Mouse (Mus musculus) erythroblast, embryonic 14.5 days (primary cell): Measurements from ENCODE around the gene Axdnd1. TPM values are rescaled to one million over a fixed set of nuclear protein-coding genes. Genes with fewer than 3 reads are reported as not detected.
"Not testable (repeated sequence)": the region's sequence is repeated elsewhere in the genome, so short reads cannot be mapped to it uniquely, and the experiment has no call there.

Source experiments
- H3K27me3 ChIP-seq: 2 replicates; pipeline ENCODE4 v1.6.1; 2012; ENCODE audit warnings: inconsistent platforms; ENCODE audit not compliant: control insufficient read depth
- H3K36me3 ChIP-seq: 2 replicates; pipeline ENCODE4 v1.6.1; 2012; ENCODE audit warnings: mild to moderate bottlenecking, inconsistent platforms; ENCODE audit not compliant: control insufficient read depth
- H3K4me1 ChIP-seq: 2 replicates; pipeline ENCODE4 v1.6.1; 2012; ENCODE audit warnings: inconsistent platforms; ENCODE audit not compliant: control insufficient read depth
- H3K4me3 ChIP-seq: replicated peaks from 2 replicates; pipeline ENCODE3; 2012; ENCODE audit warnings: moderate library complexity, mild to moderate bottlenecking, inconsistent platforms
- H3K9me3 ChIP-seq: 2 replicates; pipeline ENCODE4 v1.6.1; 2012; ENCODE audit warnings: low read length, inconsistent platforms, mixed read lengths; ENCODE audit not compliant: control insufficient read depth
- GATA1 ChIP-seq: IDR thresholded peaks from 2 replicates; pipeline ENCODE4 v1.6.1; 2012; ENCODE audit warnings: low read length, inconsistent platforms, mixed read lengths
- TAL1 ChIP-seq: IDR thresholded peaks from 3 replicates; pipeline ENCODE4 v1.6.1; 2012; ENCODE audit warnings: low read length, inconsistent platforms, mixed read lengths
- polyA plus RNA-seq: library from polyadenylated mRNA; stranded (reverse); fragments of >175 nt; gene quantifications from 2 replicates; pipeline ENCODE4 v1.2.3, GENCODE M21; 2012

Axdnd1 gene
- polyA plus RNA-seq, 1 experiment, result not detected

DNA sequence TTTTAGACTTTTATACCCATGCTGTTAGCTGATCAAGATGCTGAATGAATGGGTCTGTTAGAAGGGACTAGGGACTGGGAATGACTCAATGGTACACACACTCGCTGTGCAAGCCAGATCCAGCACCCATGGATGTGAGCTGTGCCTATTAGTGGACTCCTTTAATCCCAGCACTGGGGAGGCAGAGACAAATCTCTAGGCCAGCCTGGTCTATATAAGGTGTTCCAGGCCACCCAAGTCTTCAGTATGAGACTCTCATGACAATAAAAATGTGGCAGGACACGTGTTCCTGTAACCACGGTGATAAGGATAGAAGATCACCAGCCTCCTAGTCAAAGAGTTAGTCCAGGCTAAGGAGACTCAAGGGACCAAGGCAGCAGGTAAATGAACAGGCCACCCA is 3.1 kb upstream of the Axdnd1 start:
- Histone ChIP-seq H3K36me3 (no peaks in the 10 kb centered on the region), H3K27me3 (no peaks in the 10 kb centered on the region), H3K9me3 (no peaks in the 10 kb centered on the region), H3K4me1 (peaks cover 20% of the 10 kb centered on the region), H3K4me3 (no peak overlapping the region)
- TF ChIP-seq GATA1 (no peak), TAL1 (no peak)

DNA sequence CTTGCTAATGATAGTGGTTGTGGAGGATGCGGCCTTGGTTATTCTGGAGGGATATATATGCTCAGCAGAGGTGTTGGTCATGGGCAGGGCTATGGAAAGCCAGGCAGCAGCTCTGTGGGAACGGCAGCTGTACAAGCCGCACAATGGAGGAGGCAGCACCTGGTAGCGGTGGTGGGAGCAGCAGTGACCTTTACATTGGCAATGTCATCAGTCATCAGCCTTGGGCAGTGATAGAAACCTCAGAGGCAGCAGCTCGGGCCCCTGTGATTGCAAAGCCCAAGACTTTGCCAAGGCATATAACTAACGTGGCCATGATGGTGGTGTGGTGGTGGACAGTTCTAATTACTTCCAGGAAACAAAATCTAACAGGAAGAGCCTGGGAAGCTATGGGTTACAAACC is 2.5 kb upstream of the Axdnd1 start:
- Histone ChIP-seq H3K36me3 (no peaks in the 10 kb centered on the region), H3K4me1 (peaks cover 20% of the 10 kb centered on the region), H3K9me3 (no peaks in the 10 kb centered on the region), H3K27me3 (no peaks in the 10 kb centered on the region), H3K4me3 (no peak overlapping the region)
- TF ChIP-seq TAL1 (no peak), GATA1 (no peak)

DNA sequence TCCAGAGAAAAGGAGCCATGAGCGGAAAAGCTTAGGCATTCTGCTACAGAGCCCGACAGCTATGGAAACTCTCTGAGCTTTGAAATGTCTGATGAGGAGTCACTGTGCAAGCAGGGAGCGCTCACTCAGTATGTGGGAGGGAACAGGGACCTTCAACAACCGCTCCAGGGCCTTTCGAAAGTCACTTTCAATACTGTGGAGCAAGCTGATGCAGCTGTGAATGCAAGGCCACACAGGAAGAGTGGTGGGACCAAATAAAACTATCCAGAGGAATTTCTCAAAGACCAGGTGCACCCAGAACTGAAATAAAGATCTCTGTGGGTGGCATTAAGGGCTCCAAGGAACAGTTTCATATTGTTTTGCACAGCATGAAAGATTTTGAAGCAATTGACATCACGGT is 1.9 kb upstream of the Axdnd1 start:
- TF ChIP-seq GATA1 (no peak), TAL1 (no peak)

DNA sequence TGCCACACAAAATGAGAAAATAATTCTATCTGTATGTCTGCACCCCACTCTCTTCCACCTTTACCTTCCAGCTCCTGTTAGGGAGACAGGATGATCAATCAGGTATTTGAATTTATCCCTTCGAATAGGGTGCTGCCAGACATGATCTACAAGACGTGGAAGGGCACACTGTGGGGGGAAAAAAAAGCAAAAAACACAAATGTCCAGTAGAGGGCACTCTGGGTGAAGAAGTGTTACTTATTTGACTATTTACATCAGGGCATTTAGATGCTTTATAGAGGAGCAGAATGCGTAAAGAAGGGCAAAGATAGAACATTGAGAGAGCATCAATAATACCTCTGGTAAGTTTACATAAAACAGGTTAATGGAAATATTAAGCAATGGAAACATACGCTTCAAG is 2.8 kb downstream of the Axdnd1 start:
- peaks cover 27% of the 10 kb centered on the region for H3K4me1 ChIP-seq
- TF ChIP-seq GATA1, result no peak
- no peak for TF ChIP-seq TAL1
- peaks cover 4% of the 10 kb centered on the region; the same call in 1 of the 2 replicates for H3K9me3 ChIP-seq
- no peaks in the 10 kb centered on the region for H3K36me3 ChIP-seq
- no peaks in the 10 kb centered on the region for H3K27me3 ChIP-seq
- peak overlapping the region; percentile 17 for H3K4me3 ChIP-seq

More for the DNA sequence above, 1.9 kb upstream of the Axdnd1 start:
- no peaks in the 10 kb centered on the region for H3K9me3 ChIP-seq
- H3K27me3 ChIP-seq, result no peaks in the 10 kb centered on the region
- peaks cover 20% of the 10 kb centered on the region for H3K4me1 ChIP-seq
- no peaks in the 10 kb centered on the region for H3K36me3 ChIP-seq
- no peak overlapping the region for H3K4me3 ChIP-seq

DNA sequence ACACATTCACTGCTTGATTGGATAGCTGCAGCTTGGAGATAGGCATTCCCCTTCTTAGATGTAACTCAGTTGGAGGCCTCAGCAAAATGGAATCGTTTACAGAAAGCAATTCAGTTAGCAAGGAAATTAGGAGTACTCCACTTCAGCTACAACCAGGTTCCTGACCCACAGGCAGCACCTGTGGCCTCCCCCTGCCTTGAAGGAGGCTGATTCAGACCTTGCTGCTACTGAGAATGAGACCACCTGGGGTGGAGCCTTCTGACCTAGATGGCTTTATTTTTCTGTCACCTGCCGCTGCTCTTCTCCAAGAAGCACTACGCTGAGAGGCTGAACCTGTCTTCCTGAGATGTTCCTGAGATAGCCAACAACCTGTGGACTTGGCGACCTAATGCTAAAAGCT is 12.4 kb downstream of the Axdnd1 start:
- Histone ChIP-seq H3K9me3 (peaks cover 6% of the 10 kb centered on the region), H3K4me3 (no peak overlapping the region), H3K27me3 (no peaks in the 10 kb centered on the region), H3K36me3 (no peaks in the 10 kb centered on the region), H3K4me1 (no peaks in the 10 kb centered on the region; the same call in 1 of the 2 replicates)
- TF ChIP-seq TAL1, result no peak
- TF ChIP-seq GATA1, result no peak

DNA sequence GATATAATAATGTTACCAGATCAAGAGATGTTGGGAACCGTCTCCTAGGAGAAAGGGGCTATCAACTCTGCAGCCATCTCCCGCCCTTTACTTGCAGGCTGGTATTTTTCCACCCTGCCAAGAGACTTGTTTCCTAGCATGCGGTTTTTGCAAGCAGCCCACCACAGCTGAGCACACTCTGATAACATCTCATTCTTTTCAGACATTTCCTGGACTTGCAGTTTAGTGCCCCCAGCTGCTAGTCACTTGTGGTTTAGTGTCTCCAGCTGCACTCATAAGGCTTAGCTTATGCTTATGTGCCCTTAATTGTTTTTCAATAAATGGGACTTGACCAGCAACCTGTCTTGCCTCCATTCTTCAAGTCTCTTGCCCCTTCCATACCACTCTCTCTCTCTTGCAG is 13.0 kb downstream of the Axdnd1 start:
- Histone ChIP-seq H3K9me3 (peaks cover 6% of the 10 kb centered on the region), H3K4me1 (no peaks in the 10 kb centered on the region; the same call in 1 of the 2 replicates), H3K4me3 (no peak overlapping the region), H3K36me3 (no peaks in the 10 kb centered on the region), H3K27me3 (no peaks in the 10 kb centered on the region)
- TF ChIP-seq GATA1 (no peak), TAL1 (no peak)

DNA sequence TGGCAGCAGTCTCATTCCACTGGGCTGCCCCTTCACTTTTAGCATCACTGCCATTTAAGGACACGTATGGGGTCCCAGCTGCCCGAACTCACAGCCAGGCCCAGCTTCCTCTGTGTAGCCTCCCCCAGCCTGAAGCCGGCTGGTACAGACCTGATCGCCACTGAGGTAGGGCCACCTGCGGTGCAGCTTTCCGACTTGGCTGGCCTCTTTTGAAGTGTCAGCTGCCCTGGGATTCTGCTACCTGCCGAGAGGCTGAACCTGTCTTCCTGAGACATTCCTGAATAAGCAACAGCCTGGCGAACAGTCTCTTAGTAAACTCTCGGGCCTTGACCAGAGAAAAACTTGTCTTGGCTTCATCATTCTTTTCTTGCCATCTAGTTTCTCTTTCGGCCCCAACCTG is 17.7 kb downstream of the Axdnd1 start:
- H3K27me3 ChIP-seq, result no peaks in the 10 kb centered on the region

DNA sequence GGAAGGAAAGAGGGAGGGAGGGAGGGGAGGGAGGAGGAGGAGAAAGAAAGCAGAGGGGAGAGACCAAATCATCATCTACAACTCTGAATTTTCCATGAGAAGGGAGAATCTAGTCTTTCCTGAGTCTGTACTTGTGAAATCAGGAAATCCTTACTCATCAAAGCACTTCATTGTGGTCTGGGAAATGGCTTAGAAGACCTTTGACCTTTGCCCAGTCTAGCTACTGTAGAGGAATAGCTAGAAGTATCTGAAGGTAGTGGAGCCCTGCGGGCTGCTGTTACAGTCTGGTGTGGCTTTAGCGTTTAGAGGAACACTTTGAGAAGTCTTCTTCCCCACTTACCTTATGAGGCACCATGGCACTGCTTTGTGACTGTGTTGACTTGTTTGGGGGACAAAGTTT is 18.5 kb downstream of the Axdnd1 start:
- TF ChIP-seq TAL1 (no peak), GATA1 (no peak)
- peaks cover 6% of the 10 kb centered on the region for H3K9me3 ChIP-seq
- H3K27me3 ChIP-seq, result no peaks in the 10 kb centered on the region
- H3K36me3 ChIP-seq, result no peaks in the 10 kb centered on the region
- no peak overlapping the region for H3K4me3 ChIP-seq
- H3K4me1 ChIP-seq, result no peaks in the 10 kb centered on the region

More for the DNA sequence above, 17.7 kb downstream of the Axdnd1 start:
- no peak overlapping the region for H3K4me3 ChIP-seq
- TF ChIP-seq TAL1 (no peak), GATA1 (no peak)
- H3K4me1 ChIP-seq, result no peaks in the 10 kb centered on the region; the same call in 1 of the 2 replicates
- peaks cover 6% of the 10 kb centered on the region for H3K9me3 ChIP-seq
- H3K36me3 ChIP-seq, result no peaks in the 10 kb centered on the region

DNA sequence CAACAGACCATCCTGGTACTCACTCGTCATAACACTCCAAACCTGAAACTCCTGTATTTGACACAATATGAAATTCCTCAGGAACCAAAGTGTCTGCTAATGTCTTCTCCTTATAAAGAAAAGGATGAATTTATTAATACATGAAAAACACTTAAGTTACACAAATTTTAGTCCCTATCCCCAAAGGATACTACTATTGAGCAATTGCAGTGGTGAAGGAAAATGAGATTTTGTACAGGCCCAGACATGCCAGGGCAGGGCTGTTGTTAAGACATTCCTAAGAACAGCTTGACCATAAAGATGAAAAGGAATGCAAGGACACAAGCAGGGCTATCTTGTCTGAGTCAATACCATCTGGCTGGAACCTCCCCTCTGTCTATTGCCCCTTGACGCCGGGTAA is 20.8 kb downstream of the Axdnd1 start:
- not testable (repeated sequence) for H3K36me3 ChIP-seq, H3K4me3 ChIP-seq, H3K4me1 ChIP-seq, H3K9me3 ChIP-seq, H3K27me3 ChIP-seq

DNA sequence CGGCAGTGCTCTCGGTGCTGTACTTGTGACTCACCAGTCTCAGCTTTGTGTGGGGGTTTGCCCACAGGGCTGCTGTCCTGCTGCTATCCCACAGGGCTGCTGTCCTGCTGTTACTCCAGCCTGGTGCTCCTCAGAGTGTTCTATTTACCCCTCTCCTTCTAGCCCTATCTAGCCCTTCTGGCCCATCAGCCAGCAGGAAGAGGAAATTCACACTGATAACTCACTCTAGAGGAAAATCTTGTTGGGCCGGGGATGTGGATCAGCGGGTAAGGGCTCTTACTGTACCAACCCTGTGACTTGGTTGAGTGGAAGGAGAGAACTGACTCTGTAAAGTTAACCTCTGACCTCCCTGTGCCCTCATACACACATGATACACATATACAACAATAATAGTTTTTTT is 27.8 kb downstream of the Axdnd1 start:
- H3K27me3 ChIP-seq, result no peaks in the 10 kb centered on the region
- TF ChIP-seq GATA1, result no peak
- TF ChIP-seq TAL1, result no peak
- H3K9me3 ChIP-seq, result no peaks in the 10 kb centered on the region
- H3K4me3 ChIP-seq, result no peak overlapping the region
- no peaks in the 10 kb centered on the region for H3K36me3 ChIP-seq
- H3K4me1 ChIP-seq, result no peaks in the 10 kb centered on the region
